Mouse (Mus musculus): ENCODE measurements around the gene Nudt3. TPM values are rescaled to one million over a fixed set of nuclear protein-coding genes. Genes with fewer than 3 reads are reported as not detected.
A peak's percentile ranks its signal among the peaks of the same experiment; 100 is the strongest.
"Not testable (repeated sequence)": the region's sequence is repeated elsewhere in the genome, so short reads cannot be mapped to it uniquely, and the experiment has no call there.

The Nudt3 gene
- 100 to 1,000 TPM; 343 TPM for total RNA-seq (2021)

DNA sequence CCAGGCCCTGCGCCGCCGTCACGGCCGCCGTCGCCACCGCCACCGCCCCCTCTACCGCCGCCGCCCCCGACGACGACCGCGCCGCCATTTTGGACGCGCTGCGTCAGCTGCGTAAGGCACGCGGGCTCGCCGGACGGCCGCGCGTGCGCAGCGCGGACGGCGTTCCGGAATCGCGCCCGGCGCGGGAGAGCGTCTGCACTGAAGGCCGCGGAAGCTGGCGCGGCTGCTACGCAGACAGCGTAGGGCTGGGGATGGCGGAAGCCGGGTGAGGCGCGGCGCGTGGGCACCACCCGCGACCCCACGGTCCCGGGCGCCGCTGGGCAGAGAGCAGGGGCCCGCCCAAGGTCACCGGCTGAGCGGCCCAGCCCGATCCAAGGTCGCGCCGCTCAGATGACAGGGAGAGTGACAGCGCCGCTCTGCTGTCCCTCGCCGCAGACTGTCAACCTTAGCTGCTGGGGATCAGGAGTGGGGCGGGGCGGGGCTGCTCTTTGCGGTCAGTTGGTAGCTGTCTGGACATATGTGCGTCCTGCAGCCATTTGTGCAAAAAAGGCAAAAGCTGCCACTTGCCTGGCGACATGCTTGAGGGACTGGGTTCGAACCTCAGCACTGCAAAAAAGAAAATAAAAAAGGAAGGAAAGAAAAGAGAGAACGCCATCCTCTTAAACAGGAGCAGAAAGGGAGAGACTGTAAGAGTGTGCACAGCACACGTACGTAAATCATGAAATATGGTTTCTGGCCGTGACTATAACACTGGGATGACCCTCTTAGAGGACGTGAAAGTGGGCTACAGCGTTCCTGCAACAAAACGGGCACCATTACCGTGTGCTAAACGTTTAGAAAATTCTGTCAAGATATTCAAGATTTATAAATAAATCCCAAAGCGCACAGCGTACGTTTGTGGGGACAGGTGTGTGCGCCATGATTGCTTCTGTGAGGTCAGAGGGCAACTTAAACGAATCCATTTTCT, at the start of gene Nudt3:
Gene Nudt3 (minus strand): TSS at position 136 of the 967 bp plus-strand sequence.
- peak; percentile 82 for DNase-seq (ENCODE audit: low spot score)
- intact Hi-C loops (cut with DNase I) = loop anchor here (5.0 kb wide), 1 partner anchor 36 kb away; no protein-coding TSS in a partner anchor

DNA sequence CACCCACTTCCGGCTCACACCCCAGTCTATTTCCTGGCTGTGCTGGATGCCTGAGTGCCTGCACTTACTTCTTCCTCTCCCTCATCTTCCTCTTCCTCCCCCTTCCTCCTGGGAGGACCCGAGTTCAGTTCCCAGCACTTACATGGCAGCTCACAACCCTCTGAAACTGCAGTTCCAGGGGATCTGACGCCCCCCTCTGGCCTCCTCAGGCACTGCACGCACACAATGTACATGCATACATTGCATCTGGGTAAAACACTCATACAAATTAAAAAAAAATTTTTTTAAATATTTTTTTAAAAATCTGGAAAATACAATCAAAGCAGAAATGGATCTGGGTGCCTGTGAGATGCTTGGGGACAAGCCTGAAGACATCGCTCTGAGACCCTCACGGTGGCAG, 48.4 kb upstream of the Nudt3 start:
- intact Hi-C loops (cut with DNase I) = no loop called here
- no peak for DNase-seq (ENCODE audit: low spot score)

DNA sequence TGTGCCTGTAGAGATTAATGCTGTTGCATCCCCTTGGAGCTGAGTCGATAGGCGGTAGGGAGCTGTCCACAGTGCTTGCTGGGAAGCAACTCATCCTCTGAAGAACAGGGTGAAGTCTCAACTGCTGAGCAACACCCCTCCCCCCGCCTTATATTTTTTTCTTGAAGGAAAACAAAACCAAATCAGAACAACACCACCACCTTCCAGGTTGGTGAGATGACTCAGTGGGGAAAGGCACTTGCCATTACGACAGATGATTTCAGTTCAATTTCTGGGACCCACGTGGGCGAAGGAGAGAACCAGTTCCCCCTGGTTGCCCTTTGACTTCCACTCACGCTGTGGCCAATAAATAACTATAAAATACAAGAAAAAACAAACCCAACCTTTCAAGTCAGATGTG, 35.5 kb upstream of the Nudt3 start:
- intact Hi-C loops (cut with DNase I) = no loop called here
- no peak for DNase-seq (ENCODE audit: low spot score)

DNA sequence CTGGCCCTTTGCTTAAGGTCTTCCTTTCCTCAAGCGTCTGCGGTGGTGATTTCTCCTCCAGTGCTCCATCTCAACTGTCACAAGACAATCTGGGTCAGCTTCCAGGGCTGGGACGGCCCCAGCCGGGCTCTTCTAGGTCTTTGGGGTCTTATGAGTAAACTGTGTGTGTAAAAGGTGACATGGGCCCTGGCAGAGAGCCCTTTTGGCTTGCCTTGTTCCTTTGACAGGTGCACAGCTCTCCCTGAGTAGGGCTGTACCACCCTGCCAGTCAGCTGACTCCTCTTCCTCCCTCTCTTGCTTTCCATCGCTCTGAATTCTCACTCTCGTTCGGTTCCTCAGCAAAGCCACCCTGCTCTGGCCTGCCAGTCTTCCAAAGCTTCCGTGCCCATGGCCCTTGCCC, 33.8 kb upstream of the Nudt3 start:
- no peak for DNase-seq (ENCODE audit: low spot score)
- intact Hi-C loops (cut with DNase I) = no loop called here

DNA sequence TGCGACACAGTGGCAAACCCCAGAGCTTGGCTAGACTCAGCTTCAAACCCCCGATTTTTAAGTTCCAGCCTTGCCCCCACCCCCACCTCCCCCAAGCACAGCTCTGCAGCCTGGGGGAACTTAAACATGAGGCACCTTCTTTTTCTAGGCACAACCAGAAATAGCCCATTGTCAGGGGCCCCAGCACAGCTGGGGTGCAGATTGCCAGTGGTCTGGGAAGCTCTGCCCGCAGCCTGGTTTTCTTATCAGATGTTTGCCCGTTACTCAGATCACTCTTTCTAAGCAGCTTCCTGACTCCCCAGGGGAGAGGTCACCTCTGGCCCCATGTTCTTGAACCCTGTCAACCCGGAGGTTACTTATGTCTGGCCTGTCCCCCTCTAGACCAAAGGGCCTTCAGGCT, 33.1 kb upstream of the Nudt3 start:
- DNase-seq (ENCODE audit: low spot score) = no peak
- intact Hi-C loops (cut with DNase I) = no loop called here

DNA sequence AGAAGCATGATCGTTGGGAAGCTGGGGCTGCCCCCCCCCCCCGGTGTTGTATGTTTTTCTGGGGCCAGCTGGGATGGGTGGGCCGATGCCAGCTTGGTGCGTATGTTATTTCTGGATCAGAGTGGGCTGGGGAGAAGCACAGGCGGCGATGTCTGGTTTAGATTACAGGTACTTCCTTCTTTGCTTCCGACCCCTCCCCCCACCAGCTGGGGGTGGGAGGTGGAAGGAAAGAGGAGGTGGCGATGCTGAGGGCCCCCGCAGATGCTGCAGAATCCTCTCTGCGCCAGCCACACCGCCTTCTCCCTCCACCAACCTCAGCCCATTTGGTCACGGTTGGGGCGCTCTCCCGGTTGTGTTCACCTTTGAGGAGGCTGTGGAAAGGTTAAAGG, 32.7 kb upstream of the Nudt3 start:
- intact Hi-C loops (cut with DNase I) = no loop called here
- no peak for DNase-seq (ENCODE audit: low spot score)

DNA sequence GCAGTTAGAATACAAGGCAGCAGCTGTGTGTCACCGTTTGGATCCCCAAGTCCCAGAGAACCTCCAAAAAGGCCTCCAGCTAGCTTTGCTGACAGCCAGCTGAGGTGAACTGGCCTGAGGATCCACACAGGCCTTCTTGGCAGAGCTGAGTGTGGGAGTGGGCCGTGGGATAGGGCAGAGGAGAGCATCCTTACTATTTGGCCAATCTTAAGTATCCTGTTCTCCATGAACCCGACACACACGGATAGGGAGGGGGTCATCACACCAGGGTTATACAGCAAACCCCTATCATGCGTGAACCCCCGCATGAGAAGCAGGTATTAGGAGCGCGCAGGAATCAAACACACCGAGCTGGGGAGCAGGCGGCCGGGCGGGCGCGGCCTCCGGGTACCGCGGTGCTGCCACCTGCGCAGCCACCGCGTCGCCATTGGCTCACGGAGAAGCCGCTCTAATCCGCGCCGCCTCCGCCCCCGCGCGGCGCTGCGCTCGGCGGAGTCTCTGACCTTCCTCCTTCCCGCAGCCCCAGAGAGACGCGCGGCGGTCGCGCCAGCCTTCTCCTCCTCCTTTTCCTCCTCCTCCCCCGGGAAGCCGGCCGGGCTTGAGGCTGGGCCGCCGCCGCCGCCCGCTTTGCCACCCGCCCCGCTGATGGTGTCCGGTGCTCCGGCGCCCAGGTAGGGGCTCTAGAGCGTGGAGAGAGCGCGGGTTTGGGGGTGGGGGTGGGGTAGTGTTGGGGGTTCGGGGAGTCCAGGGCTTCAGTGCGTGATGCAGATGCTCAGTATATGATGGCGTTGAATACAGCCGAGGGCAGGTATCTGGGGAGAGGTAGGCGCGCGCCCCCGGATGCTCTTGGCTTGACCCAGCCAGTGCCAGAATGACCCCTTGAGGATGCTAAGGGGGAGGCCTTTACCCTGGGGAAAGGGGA, 32.1 kb upstream of the Nudt3 start, which contains the start of gene Pacsin1:
Gene Pacsin1 (plus strand): TSS at position 421 of the 922 bp plus-strand sequence.
- no peak for DNase-seq (ENCODE audit: low spot score)
- intact Hi-C loops (cut with DNase I) = no loop called here

DNA sequence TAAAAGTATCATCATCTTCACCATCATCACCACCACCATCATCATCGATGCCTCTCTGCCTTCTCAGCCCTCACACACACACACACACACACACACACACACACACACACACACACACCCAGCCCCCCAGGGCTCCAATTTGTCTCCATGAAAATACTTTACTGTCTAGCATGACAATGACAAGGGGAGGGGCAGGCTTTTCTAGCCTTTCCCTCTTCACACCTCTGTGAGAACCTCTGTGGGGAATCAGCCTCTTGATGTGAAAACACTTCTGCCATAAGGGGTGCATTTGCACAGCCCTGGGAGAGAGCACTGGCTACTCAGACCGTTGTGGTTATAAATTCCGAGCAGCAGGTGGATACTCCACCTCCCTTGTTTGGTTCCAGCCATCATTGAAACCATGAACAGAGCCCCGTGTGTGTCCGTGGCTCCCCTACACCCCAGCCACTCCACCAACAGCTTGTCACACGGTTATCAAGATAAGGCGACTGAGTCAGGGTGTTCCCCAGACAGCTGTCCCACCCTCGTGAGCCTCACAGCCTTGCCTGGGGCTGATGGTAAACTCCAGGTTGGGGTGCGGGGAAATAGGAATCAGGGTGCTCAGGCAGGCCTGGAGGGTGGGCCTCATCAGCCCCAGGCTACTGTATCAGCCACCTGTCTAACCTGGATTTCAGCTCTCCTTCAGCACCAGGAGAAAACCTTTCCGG, 30.1 kb upstream of the Nudt3 start:
- intact Hi-C loops (cut with DNase I) = loop anchor here (5.0 kb wide), 2 partner anchors 109 to 429 kb away; partner anchors contain the start of gene Tcp11
- DNase-seq (ENCODE audit: low spot score) = no peak

DNA sequence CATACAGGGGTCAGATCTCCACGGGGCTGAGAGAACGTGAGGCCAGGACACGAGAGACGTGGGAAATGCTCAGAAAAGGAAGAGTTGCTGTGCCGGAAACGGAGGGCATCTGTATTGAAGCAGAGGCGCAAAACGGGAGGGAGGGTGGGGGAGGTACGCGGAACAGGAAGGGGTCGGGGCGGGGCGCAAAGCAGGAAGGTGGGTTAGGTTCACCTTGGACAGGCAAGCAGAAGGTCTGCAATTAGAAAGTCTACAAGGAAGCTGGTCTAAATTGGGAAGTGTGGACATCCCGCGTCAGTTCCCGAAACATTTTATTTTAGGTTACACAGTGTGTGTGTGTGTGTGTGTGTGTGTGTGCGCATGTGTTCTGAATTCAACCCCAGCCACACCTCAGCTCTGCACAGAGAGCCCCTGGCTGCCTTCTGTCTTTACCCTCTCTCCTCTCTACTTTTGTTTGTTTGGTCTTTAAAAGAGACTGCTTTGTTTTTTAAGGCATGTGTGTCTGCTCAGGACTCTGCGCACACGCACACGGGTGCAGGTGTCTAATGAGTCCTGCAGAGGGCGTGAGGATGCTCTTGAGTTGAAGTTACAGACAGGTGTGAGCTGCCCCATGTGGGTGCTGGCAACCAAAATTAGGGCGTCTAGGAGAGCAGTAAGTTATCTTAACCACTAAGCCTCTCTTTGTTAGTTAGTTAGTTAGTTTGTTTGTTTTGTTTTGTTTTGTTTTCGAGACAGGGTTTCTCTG, 28.9 kb upstream of the Nudt3 start:
- DNase-seq (ENCODE audit: low spot score) = no peak
- intact Hi-C loops (cut with DNase I) = loop anchor here (5.0 kb wide), 2 partner anchors 110 to 430 kb away; partner anchors contain the start of gene Tcp11

DNA sequence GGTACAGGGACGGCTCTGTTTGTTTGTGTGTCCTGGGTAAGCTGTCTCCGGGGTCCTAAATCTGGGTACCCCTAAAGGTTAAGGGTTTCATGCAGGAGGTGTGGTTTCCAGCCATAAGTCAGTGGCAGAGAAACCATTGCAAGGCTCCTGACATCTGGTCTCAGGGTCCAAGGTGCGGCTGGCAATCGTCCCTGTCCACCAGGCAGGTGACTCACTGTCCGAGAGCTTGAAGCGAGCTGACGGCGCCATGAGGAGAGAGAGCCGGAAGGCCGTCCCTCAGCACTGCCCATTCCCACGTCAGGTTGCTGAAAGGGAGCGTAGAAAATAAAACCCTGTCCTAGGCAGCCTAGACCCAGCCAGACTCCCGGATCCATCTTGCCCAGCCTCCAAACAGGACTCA, 27.3 kb upstream of the Nudt3 start:
- intact Hi-C loops (cut with DNase I) = loop anchor here (5.0 kb wide), 2 partner anchors 112 to 432 kb away; partner anchors contain the start of gene Tcp11
- no peak for DNase-seq (ENCODE audit: low spot score)

DNA sequence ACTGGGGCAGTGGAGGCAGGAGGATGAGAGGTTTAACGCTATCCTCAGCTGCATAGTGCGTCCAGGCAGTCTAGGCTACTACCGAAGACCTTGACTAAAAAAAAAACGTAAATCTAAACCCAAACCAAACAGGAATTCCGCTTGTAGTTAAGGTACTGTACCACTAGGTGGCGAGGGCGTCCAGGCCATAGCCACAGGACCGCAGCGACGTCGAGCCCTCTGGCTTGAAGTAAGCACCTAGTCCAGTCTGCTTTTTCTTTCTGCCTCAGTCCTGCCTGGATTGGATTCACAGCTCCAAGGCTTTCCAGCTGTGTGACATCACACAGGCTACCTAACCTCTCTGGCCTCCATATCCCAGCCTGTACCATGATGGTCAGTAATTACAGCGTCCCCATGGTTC, 26.9 kb upstream of the Nudt3 start:
- intact Hi-C loops (cut with DNase I) = loop anchor here (5.0 kb wide), 2 partner anchors 112 to 432 kb away; partner anchors contain the start of gene Tcp11
- no peak for DNase-seq (ENCODE audit: low spot score)

DNA sequence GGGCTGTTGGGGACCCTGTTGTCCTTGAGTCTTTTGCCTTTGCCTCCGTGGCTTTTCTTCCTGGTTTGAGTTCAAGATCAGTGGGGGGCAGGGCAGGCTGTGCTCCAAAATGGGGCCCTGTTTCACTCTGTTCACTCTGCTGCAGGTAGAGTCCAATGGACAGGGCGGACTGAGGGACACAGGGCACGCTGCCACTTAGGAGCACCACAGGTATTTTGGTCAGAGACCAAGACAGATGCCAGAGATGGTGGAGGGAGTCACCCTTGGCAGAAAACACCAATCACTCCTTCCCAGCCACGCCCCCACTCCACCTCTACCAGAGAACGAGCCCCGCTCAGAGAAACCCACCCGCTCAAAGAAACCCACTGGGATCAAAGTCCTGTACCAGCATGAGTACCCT, 22.5 kb upstream of the Nudt3 start:
- intact Hi-C loops (cut with DNase I) = loop anchor here (10.0 kb wide), 1 partner anchor 199 kb away; no protein-coding TSS in a partner anchor
- DNase-seq (ENCODE audit: low spot score) = no peak

DNA sequence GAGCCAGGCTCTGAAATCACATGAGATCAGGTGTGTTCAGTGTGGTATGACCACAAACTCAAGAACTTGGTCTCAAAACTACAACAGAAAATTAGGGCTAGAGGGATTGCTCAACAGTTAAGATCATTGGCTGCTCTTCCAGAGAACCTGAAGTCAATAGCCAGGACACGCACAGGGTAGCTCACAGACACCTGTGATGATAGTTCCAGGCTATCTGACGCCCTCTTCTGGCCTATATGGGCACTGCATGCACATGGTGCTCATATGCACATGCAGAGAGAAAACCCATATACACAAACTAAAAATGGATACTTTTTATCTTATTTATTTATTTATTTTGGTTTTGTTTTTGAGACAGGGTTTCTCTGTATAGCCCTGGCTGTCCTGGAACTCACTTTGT, 21.3 kb upstream of the Nudt3 start:
- DNase-seq (ENCODE audit: low spot score) = no peak
- intact Hi-C loops (cut with DNase I) = loop anchor here (10.0 kb wide), 1 partner anchor 200 kb away; no protein-coding TSS in a partner anchor

DNA sequence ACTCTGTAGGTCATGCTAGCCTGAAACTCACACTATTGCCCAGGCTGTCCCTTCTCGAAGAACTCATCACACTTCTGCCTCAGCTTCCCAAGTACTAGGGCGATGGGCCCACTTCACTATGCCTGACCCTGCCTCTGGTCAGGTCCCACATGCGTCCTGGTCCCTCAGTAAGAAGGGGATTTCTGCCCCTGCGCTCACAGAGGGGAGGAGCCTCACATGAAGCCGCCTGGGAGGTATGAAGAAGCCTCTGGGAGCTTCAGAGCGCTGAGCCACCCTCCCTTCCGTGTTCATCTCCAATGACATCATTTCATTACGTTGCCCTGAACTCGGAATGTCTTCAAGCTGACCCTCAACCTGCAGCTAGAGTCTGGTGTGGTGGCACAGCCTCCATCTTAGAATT, 20.5 kb upstream of the Nudt3 start:
- no peak for DNase-seq (ENCODE audit: low spot score)
- intact Hi-C loops (cut with DNase I) = loop anchor here (10.0 kb wide), 1 partner anchor 201 kb away; no protein-coding TSS in a partner anchor

DNA sequence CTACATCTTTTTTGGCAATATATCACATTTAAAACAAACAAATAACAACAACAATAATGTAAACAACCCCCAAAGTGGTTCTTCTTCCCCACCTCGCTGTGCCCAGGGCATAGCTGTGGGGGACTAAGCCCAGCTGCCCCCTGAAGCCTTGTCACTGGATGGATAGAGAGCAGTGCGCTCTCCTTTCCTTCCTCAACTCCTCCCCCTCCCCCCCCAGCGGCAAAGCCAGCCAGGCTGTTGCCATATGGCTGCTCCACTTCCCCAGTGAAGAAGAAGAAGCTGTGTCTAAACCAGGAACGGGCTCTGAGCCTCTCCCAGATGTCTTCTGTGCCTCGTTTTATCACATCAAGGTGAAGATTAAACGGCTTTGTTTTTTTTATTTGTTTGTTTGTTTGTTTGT, 19.8 kb upstream of the Nudt3 start:
- DNase-seq (ENCODE audit: low spot score) = no peak
- intact Hi-C loops (cut with DNase I) = loop anchor here (10.0 kb wide), 1 partner anchor 202 kb away; no protein-coding TSS in a partner anchor

DNA sequence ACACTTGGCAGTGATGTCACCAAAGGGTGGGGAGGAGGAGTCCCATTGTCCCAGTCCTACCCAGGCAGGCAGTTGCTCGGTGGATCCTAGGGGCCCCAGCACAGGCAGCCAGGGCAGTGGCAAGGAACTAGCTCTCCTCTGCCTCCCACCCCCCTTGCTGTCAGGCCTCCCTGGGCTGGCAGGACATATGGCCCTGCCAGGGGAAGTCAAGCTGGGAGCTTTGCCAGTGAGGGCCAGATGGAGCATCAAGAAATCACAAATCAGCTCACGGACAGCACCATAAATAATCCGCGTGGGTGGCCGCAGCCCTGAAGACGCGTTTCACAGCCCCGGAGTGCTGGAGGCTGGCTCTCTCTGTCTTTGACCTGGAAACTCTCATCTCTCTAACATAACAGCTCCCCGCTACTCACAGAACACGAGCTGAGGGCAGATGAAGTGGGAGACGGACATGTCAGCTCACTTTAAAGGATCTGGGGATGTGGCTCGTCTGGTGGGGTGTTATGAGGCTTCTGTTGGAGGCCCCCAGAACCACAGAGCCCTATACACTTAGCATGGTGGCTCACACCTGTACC, 19.3 kb upstream of the Nudt3 start:
- DNase-seq (ENCODE audit: low spot score) = no peak
- intact Hi-C loops (cut with DNase I) = loop anchor here (10.0 kb wide), 1 partner anchor 202 kb away; no protein-coding TSS in a partner anchor

DNA sequence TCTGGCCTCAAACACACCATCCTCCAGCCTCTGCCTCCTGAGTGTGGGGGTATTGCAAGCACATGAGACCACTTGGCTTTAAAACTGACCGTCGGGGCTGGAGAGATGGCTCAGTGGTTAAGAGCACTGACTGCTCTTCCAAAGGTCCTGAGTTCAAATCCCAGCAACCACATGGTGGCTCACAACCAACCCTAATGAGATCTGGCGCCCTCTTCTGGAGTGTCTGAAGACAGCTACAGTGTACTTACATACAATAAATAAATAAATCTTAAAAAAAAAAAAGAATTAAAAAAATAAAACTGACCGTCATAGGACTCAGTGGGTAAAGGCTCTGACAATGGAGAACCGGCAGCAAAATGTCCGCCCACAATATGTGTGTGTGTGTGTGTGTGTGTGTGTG, 16.6 kb upstream of the Nudt3 start:
- DNase-seq (ENCODE audit: low spot score) = not testable (repeated sequence)
- intact Hi-C loops (cut with DNase I) = loop anchor here (5.0 to 10.0 kb wide), 2 partner anchors 205 to 438 kb away; partner anchors contain the start of gene Lemd2

DNA sequence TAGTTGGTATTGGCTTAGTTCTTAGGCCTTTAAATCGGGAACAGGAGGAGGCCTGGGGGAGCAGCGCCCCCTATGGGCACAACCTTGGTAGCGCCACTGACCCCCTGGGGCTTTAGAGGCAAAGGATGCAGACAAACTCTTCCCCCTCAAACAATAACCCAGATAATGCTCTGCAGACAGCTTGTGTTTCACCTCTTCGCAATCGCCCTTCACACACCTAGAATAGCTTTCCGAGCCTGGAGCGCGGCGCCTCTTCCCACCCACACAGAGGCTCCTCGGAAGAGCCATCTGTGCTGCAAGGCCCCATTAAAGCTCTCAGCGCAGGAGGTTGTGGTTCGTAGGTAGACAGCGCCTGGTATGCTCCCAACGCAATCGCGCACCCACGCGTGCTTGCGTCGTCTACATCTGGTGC, 15.6 kb upstream of the Nudt3 start:
- intact Hi-C loops (cut with DNase I) = loop anchor here (5.0 kb wide), 1 partner anchor 437 kb away; the partner anchor contains the start of gene Lemd2

More for the DNA sequence above, 15.6 kb upstream of the Nudt3 start:
- DNase-seq (ENCODE audit: low spot score) = no peak

Measured in heart, postnatal 25 days (tissue).